Mouse (Mus musculus) neural tube, embryonic 15.5 days (tissue): ENCODE measurements at regions not wholly inside any gene's neighbourhood (a gene's known extent, or its start where the extent isn't known, plus 50 kb on each side); places are given as distances from the start of the nearest gene placed in this dataset.

Experiments
- ATAC-seq: fragments of 200-750 bp; cut with Nextera tagmentation; 2 replicates; pipeline ENCODE4 v1.8.0; 2017; ENCODE audit warnings: mild to moderate bottlenecking, moderate TSS enrichment, moderate library complexity; ENCODE audit not compliant: low FRiP score
- H3K27ac ChIP-seq: fragments of 300-500 bp; sonication (generic); replicated peaks from 2 replicates; pipeline ENCODE4 v1.5.1; 2015; ENCODE audit warnings: mild to moderate bottlenecking, inconsistent platforms
- H3K27me3 ChIP-seq: fragments of 300-500 bp; sonication (generic); replicated peaks from 2 replicates; pipeline ENCODE4 v1.6.1; 2015; ENCODE audit warnings: inconsistent platforms
- H3K36me3 ChIP-seq: fragments of 300-500 bp; sonication (generic); 2 replicates; pipeline ENCODE4 v1.6.1; 2015; ENCODE audit warnings: inconsistent platforms
- H3K4me1 ChIP-seq: fragments of 300-500 bp; sonication (generic); 2 replicates; pipeline ENCODE4 v1.6.1; 2015; ENCODE audit warnings: inconsistent platforms
- H3K4me2 ChIP-seq: fragments of 300-500 bp; sonication (generic); 2 replicates; pipeline ENCODE4 v1.6.1; 2015; ENCODE audit warnings: inconsistent platforms, mild to moderate bottlenecking, moderate library complexity
- H3K4me3 ChIP-seq: fragments of 300-500 bp; sonication (generic); replicated peaks from 2 replicates; pipeline ENCODE4 v1.5.1; 2015; ENCODE audit warnings: mild to moderate bottlenecking, inconsistent platforms
- H3K9ac ChIP-seq: fragments of 300-500 bp; sonication (generic); replicated peaks from 2 replicates; pipeline ENCODE4 v1.6.1; 2015; ENCODE audit warnings: mild to moderate bottlenecking, inconsistent platforms
- H3K9me3 ChIP-seq: fragments of 300-500 bp; sonication (generic); replicated peaks from 2 replicates; pipeline ENCODE4 v1.6.1; 2016; ENCODE audit warnings: inconsistent platforms
- WGBS: fragments of 180-500 bp; shearing (Covaris S2); methylation state at CpG from one replicate; pipeline ENCODE4 v1.1.7; 2015; ENCODE audit warnings: mixed read lengths; 5-methylcytosine and 5-hydroxymethylcytosine counted together

DNA sequence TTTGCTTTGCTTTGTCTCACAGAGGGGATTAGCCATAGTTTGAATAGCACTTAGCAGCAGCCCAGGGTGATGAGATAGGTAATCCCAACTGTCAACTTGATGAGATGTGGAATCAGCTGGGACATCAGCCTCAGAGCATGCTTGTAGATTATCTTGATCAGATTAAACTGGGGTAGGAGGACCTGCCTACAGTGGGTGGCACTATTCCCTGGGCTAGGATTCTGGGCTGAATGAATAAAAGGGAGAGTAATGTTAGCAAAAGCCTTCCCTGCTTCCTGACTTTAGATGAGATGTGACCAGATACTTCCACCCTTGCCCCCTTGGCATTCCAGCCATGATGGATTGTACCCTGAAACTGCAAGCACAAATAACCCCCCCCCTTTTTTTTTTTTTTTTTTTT, 198.0 kb upstream of the Klf3 start:
- Histone ChIP-seq H3K36me3 (no peaks in the 10 kb centered on the region), H3K27ac (no peak overlapping the region), H3K9me3 (no peaks in the 10 kb centered on the region), H3K4me2 (no peak overlapping the region), H3K27me3 (no peaks in the 10 kb centered on the region), H3K4me3 (no peak overlapping the region), H3K4me1 (peaks cover 6% of the 10 kb centered on the region; the same call in 1 of the 2 replicates), H3K9ac (no peak overlapping the region)
- no peak for ATAC-seq

DNA sequence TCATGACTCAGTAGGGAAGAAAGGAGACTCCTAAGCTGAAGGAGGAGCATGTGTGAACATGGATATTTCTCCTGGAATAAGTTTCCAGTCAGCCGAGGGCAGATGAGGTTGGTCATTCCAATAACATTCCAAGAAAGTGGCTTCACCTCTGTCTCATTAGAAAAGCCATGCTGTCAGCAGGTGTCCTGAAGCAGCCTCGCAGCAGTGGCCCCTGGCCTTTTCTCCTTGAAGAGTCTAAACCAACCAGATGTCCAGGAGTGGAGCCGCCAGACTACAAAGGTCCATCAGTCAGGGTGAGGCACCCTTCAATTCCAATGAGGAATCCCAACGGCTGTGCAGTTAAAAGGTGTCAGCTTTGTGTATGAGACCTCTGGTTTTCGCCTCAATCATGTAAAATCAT, 197.2 kb upstream of the Klf3 start:
- no peak overlapping the region for H3K27ac ChIP-seq
- H3K9ac ChIP-seq: no peak overlapping the region
- H3K36me3 ChIP-seq: no peaks in the 10 kb centered on the region
- peaks cover 8% of the 10 kb centered on the region for H3K4me1 ChIP-seq
- no peaks in the 10 kb centered on the region for H3K27me3 ChIP-seq
- H3K9me3 ChIP-seq: no peaks in the 10 kb centered on the region
- 73% methylated on average over 5 of the region's 5 CpGs for WGBS
- H3K4me2 ChIP-seq: no peak overlapping the region
- ATAC-seq: no peak
- no peak overlapping the region for H3K4me3 ChIP-seq

DNA sequence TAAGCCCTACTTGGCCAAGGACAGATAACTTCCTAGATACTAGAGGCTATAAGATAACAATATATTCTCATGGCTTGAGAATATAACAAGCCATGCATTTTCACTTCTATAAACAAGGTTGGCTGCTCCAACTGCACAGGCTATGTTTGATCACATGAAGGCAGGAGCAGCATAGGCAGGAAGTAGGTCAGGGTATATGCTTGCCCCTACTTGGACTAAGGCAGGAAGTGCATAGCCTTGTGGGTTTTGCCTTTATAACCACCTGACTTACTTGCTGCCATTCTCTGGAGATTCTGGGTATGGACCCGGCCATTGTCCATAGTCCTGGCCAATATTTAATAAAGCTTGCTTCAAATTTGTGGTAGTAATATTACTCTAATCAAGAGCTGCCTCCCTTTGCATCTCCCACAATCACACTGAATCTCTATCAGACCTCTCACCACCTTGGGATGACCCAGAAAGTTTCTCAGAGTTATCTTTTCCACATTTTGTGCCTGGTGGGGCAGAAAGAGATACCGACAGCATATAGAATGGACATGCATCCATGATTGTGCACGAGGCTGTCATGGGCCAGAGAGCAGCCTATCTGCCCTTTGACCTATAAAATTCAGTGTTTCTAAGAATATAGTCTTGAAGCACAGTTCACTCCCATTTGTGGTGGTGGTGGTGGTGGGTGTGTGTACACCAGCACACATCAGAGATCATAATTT, 193.7 kb upstream of the Klf3 start:
- no peak overlapping the region for H3K9ac ChIP-seq
- no peak overlapping the region for H3K4me2 ChIP-seq
- H3K27me3 ChIP-seq: no peaks in the 10 kb centered on the region
- H3K4me1 ChIP-seq: peaks cover 8% of the 10 kb centered on the region
- no peak for ATAC-seq
- 87% methylated on average over 3 of the region's 3 CpGs for WGBS
- no peak overlapping the region for H3K4me3 ChIP-seq
- no peak overlapping the region for H3K27ac ChIP-seq
- H3K9me3 ChIP-seq: no peaks in the 10 kb centered on the region
- no peaks in the 10 kb centered on the region for H3K36me3 ChIP-seq

DNA sequence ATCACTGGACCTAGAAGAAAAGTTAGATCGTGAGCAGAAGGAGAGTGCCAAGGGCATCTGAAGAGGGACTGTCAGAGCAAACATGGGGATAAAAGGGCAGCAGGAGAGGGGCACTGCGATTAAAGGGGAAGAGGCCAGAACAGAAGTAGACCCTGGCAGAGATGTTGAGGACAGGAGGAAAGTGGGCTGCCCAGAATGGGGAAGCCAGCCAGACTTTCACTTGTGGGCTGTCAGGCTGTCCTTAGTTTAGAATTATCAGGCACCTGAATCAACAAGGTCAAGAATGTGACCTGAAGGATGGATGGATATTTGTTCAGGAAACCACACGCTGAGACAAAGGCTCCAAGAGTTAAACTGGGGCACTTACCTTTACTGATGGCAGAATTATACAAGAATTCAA, 193.0 kb upstream of the Klf3 start:
- no peak for ATAC-seq
- Histone ChIP-seq H3K9ac (no peak overlapping the region), H3K27ac (no peak overlapping the region), H3K4me1 (peaks cover 8% of the 10 kb centered on the region), H3K4me2 (no peak overlapping the region), H3K9me3 (no peaks in the 10 kb centered on the region), H3K4me3 (no peak overlapping the region), H3K36me3 (no peaks in the 10 kb centered on the region), H3K27me3 (no peaks in the 10 kb centered on the region)
- WGBS: 16% methylated on average over 3 of the region's 3 CpGs

DNA sequence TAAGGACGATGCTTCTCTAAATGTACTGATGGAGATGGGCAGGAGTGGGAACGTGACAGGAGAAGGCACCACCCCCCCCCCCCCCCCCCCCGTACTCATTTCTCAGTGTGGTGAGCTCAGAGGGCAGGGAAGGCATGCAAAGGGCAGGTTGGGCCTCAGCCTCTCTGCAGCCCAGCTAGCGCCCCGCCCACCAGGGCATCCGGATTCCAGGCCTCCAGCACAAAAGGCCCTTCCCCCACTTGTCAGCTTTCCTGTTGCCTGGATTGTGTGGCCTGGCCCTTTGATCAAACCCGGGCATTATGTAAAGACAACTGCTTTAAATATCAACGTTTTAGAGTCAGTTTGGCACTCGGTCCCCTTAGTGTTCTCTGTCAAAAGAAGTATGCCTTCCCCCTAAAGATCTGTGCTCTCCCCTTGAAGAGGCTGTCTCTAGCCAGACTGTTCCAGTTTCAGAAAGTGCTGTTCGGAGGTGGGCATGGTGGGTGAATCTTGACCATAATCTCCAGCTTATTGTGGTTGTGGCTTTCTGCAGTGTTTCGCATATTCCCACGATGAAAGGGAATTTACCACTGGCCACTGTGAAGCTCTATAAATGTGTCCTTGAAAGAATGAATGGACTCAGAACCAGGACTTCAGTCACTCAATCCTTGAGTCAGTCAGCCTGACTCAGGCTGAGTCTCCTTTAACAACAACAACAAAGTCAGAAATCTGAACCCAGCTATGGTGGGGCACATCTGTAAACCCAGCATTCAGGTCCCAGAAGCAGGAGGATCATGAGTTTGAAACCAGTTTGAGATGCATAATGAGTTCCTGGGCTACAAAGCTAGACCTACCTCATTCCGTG, 192.4 kb upstream of the Klf3 start:
- WGBS: 16% methylated on average over 12 of the region's 13 CpGs
- H3K4me1 ChIP-seq: peaks cover 8% of the 10 kb centered on the region
- no peaks in the 10 kb centered on the region for H3K36me3 ChIP-seq
- no peak overlapping the region for H3K4me2 ChIP-seq
- no peak overlapping the region for H3K9ac ChIP-seq
- H3K27ac ChIP-seq: no peak overlapping the region
- 0 out of 2 replicates have a peak, but pooled peaks have one; percentile 31 for ATAC-seq
- no peak overlapping the region for H3K4me3 ChIP-seq
- no peaks in the 10 kb centered on the region for H3K27me3 ChIP-seq
- no peaks in the 10 kb centered on the region for H3K9me3 ChIP-seq

DNA sequence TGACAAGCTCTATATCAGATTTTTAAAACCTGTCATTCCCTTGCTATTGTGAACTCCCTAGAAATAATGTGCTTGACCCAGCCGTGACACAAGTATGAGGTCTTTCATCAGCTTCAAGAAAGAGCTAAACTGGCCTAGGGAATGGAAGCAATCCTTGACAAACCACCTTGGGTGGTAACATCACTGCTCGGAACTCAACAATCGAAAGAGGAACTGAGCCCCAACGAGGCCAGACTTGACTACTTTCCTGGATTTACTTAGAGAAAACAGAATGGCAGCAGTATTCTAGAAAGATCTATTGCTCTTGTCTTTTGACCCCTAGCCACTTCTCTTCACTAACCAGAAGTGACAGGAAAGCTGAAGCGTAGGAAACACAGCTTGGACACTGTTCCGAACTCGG, 191.2 kb upstream of the Klf3 start:
- Histone ChIP-seq H3K4me1 (peaks cover 8% of the 10 kb centered on the region), H3K4me3 (no peak overlapping the region), H3K9ac (no peak overlapping the region), H3K4me2 (no peak overlapping the region), H3K27me3 (no peaks in the 10 kb centered on the region), H3K9me3 (no peaks in the 10 kb centered on the region), H3K27ac (no peak overlapping the region), H3K36me3 (no peaks in the 10 kb centered on the region)
- no peak for ATAC-seq
- whole genome bisulfite sequencing: 88% methylated on average over 7 of the region's 7 CpGs

DNA sequence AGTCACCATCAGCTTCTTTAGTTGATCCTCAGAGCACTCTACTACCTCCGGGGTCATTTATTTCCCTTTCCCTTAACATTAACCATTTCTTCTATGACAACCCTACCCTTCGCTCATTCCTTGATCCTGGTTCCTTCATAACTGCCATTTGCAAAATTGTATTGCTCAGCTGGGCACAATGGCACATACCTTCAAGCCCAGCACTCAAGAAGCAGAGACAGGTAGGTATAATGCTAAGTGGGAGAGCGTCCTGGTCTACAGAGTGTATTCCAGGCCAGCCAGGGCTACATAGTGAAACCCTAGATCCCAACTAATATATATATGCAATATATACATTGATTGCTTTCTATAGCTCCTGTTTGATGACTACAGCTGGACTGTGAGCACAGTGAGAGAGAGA, 189.5 kb upstream of the Klf3 start:
- no peaks in the 10 kb centered on the region for H3K36me3 ChIP-seq
- H3K9ac ChIP-seq: no peak overlapping the region
- no peak overlapping the region for H3K27ac ChIP-seq
- no peak overlapping the region for H3K4me3 ChIP-seq
- H3K27me3 ChIP-seq: no peaks in the 10 kb centered on the region
- H3K4me2 ChIP-seq: no peak overlapping the region
- 98% methylated on average over 3 of the region's 3 CpGs for WGBS
- ATAC-seq: no peak
- H3K9me3 ChIP-seq: no peaks in the 10 kb centered on the region
- peaks cover 8% of the 10 kb centered on the region for H3K4me1 ChIP-seq

DNA sequence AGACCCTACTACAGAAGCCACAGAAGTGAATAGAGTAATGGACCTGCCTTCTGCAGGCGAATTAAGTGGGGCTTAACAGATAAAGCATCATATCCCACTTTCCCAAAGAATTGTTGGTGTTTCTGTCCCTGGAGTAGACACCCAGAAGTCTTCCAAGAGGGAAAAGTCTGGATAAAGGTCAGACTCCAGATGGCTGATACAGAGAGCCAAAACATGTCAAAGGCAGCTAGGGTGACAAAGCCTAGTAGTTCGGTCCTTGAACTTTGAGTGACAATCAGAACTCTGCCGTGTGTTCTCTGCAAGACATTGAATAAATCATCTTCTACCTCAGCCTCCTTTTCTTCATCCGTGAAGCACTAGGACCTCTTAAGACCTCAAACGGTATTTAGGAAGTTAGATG, 185.1 kb upstream of the Klf3 start:
- no peaks in the 10 kb centered on the region for H3K27me3 ChIP-seq
- WGBS: 64% methylated on average over 5 of the region's 5 CpGs
- H3K4me3 ChIP-seq: no peak overlapping the region
- H3K9me3 ChIP-seq: no peaks in the 10 kb centered on the region
- H3K9ac ChIP-seq: no peak overlapping the region
- H3K27ac ChIP-seq: no peak overlapping the region
- H3K36me3 ChIP-seq: no peaks in the 10 kb centered on the region
- no peak for ATAC-seq
- H3K4me2 ChIP-seq: no peak overlapping the region
- H3K4me1 ChIP-seq: no peaks in the 10 kb centered on the region

DNA sequence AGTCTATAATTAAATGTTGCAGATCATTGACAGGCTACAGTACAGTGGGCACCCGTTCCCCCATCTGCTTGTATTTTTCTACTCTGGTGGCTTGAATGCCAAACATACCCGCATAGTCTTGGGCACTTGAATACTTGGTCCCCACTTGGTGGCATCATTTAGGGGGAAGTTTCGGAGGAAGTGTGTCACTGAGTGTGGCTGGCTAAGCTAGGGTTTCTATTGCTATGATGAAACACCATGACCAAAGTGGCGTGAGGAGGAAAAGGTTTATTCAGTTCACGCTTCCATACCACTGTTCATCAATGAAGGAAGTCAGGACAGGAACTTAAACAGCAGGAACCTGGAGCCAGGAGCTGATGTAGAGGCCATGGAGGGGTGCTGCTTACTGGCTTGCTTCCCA, 183.4 kb upstream of the Klf3 start:
- WGBS: 92% methylated on average over 5 of the region's 5 CpGs
- Histone ChIP-seq H3K4me3 (no peak overlapping the region), H3K36me3 (no peaks in the 10 kb centered on the region), H3K9ac (no peak overlapping the region), H3K9me3 (no peaks in the 10 kb centered on the region), H3K4me1 (no peaks in the 10 kb centered on the region), H3K27me3 (no peaks in the 10 kb centered on the region), H3K4me2 (no peak overlapping the region), H3K27ac (no peak overlapping the region)
- no peak for ATAC-seq

DNA sequence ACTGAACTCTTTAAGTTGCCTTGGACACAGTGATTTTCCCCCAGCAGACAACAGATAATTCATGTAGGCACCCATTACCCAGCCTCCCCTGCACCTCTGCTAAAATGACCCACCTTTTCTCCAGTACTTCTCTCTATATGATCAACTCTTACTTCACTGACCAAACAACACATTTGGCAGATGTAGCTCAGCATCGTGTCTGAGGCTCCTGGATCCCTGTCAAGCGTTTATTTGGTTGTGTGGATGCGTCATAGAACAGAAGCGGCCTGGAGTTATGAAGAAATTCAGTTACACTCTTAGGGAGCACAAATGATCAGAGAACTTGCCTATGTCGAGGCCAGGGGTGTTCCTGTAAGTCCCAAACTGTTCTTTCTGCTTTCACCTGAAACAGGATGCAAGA, 182.5 kb upstream of the Klf3 start:
- Histone ChIP-seq H3K27me3 (no peaks in the 10 kb centered on the region), H3K4me2 (no peak overlapping the region), H3K4me3 (no peak overlapping the region), H3K27ac (no peak overlapping the region), H3K9me3 (no peaks in the 10 kb centered on the region), H3K9ac (no peak overlapping the region), H3K36me3 (no peaks in the 10 kb centered on the region), H3K4me1 (no peaks in the 10 kb centered on the region)
- 92% methylated on average over 5 of the region's 5 CpGs for WGBS
- no peak for ATAC-seq

DNA sequence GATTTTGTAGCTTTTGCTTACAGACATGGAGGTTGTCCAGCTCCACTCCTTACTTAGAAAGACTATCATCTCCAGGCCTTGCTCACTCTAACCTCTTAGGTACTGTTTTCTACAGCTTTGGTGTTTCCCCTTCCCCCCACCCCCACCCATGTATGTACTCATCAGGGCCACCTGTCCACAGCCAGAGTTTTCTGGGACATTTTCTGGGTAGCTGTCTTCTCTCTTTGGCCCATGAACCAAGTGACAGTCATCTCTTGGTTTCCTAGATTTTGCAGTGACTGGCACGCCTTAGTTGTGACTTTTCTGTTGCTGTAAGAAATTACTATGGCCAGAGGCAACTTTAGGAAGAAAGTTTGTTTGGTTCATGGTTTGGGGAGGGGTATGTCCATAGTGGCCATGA, 181.8 kb upstream of the Klf3 start:
- no peaks in the 10 kb centered on the region for H3K4me1 ChIP-seq
- no peak overlapping the region for H3K4me2 ChIP-seq
- H3K9ac ChIP-seq: no peak overlapping the region
- no peaks in the 10 kb centered on the region for H3K36me3 ChIP-seq
- no peaks in the 10 kb centered on the region for H3K27me3 ChIP-seq
- no peak overlapping the region for H3K4me3 ChIP-seq
- ATAC-seq: no peak
- H3K27ac ChIP-seq: no peak overlapping the region
- no peaks in the 10 kb centered on the region for H3K9me3 ChIP-seq
- WGBS: 91% methylated on average over 1 of the region's 1 CpGs

DNA sequence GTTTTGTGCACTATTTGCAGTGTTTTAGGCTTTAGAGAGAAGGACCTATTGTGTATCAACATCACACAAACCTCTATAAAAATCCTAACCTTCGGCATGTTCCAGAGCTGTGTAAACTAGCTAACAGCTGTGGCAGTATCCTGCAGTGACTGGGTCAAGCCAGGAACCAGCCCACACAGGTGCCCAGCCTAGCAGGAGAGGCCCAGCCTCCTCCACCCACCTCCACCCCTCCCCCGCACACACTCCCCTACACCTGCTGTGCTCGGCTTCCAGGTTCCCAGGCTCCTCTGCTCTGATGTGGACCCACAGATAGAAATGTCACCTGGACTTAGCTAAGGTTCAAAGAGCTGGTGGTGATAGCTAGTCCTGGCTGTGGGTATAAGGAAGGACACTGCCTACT, 179.5 kb upstream of the Klf3 start:
- Histone ChIP-seq H3K9me3 (no peaks in the 10 kb centered on the region), H3K4me3 (no peak overlapping the region), H3K4me1 (no peaks in the 10 kb centered on the region), H3K27me3 (no peaks in the 10 kb centered on the region), H3K9ac (no peak overlapping the region), H3K27ac (no peak overlapping the region), H3K36me3 (no peaks in the 10 kb centered on the region), H3K4me2 (no peak overlapping the region)
- WGBS: 50% methylated on average over 3 of the region's 3 CpGs
- ATAC-seq: no peak
